Mouse (Mus musculus): ENCODE data around the gene Cbx5. TPM values are rescaled to one million over a fixed set of nuclear protein-coding genes. Genes with fewer than 3 reads are reported as not detected.
A peak's percentile ranks its signal among the peaks of the same experiment; 100 is the strongest.

Cbx5 gene
- polyA plus RNA-seq (2014; fragmentation: Nextera tagmentation; extraction: Ambion mirVana) = 214 and 221 TPM in 2 replicates

- under 1% methylated on average over 39 of the region's 39 CpGs for WGBS
- DNase-seq (ENCODE audit: low spot score) (peak; percentile 97), ATAC-seq (replicated peaks; ENCODE audit: low FRiP score) (peak; percentile 88)
- peak within 1 kb of the TSS; percentile 96 for H3K27ac ChIP-seq (ENCODE audit: low read depth, low read length)
- no peaks in the 10 kb centered on the region for H3K27me3 ChIP-seq (ENCODE audit: control insufficient read depth, insufficient read depth, low read length)
- H3K9me3 ChIP-seq (ENCODE audit: control insufficient read depth, low read length) = no peaks in the 10 kb centered on the region
- H3K4me1 ChIP-seq (replicated peaks; ENCODE audit: control insufficient read depth, insufficient read depth, low read length) = peaks cover 11% of the 10 kb centered on the region; the same call in 1 of the 2 replicates
- peaks cover 23% of the 10 kb centered on the region; the same call in 1 of the 2 replicates for H3K36me3 ChIP-seq (ENCODE audit: control insufficient read depth, insufficient read depth, low read length)
- peak within 1 kb of the TSS; percentile 78 for H3K4me3 ChIP-seq (ENCODE audit: low read depth, low read length)
- peak within 1 kb of the TSS; percentile 73 for H3K4me2 ChIP-seq (ENCODE audit: low read depth, low read length, severe bottlenecking)
- peak within 1 kb of the TSS; percentile 95 for H3K9ac ChIP-seq (ENCODE audit: low read length)
These were observed at the start of gene Cbx5 for GRCm38 (mm10) chr15:103239685-103240159. TSS of gene Cbx5 (minus strand) at chr15:103239816.

- no peak overlapping the region for H3K4me2 ChIP-seq (ENCODE audit: low read depth, low read length, severe bottlenecking)
- H3K4me1 ChIP-seq (replicated peaks; ENCODE audit: control insufficient read depth, insufficient read depth, low read length) = no peaks in the 10 kb centered on the region
- no peak overlapping the region for H3K4me3 ChIP-seq (ENCODE audit: low read depth, low read length)
- peaks cover 2% of the 10 kb centered on the region; the same call in 1 of the 2 replicates for H3K36me3 ChIP-seq (ENCODE audit: control insufficient read depth, insufficient read depth, low read length)
- H3K9ac ChIP-seq (ENCODE audit: low read length) = no peak overlapping the region; the same call in 1 of the 2 replicates
- 82% methylated on average over 1 of the region's 1 CpGs for WGBS
- ATAC-seq (replicated peaks; ENCODE audit: low FRiP score) (no peak), DNase-seq (ENCODE audit: low spot score) (no peak)
- no peak overlapping the region for H3K27ac ChIP-seq (ENCODE audit: low read depth, low read length)
- no peaks in the 10 kb centered on the region for H3K27me3 ChIP-seq (ENCODE audit: control insufficient read depth, insufficient read depth, low read length)
- no peaks in the 10 kb centered on the region for H3K9me3 ChIP-seq (ENCODE audit: control insufficient read depth, low read length)
These were observed 46.3 kb upstream of the Cbx5 start for GRCm38 (mm10) chr15:103285778-103286417.

GRCm38 (mm10) chr15:103284647-103285046 lies 45.0 kb upstream of the Cbx5 start:
- Histone ChIP-seq H3K4me3 (ENCODE audit: low read depth, low read length) (no peak overlapping the region), H3K9ac (ENCODE audit: low read length) (no peak overlapping the region), H3K36me3 (ENCODE audit: control insufficient read depth, insufficient read depth, low read length) (no peaks in the 10 kb centered on the region), H3K27me3 (ENCODE audit: control insufficient read depth, insufficient read depth, low read length) (no peaks in the 10 kb centered on the region), H3K27ac (ENCODE audit: low read depth, low read length) (no peak overlapping the region), H3K4me2 (ENCODE audit: low read depth, low read length, severe bottlenecking) (no peak overlapping the region), H3K9me3 (ENCODE audit: control insufficient read depth, low read length) (no peaks in the 10 kb centered on the region), H3K4me1 (replicated peaks; ENCODE audit: control insufficient read depth, insufficient read depth, low read length) (no peaks in the 10 kb centered on the region)
- no peak for ATAC-seq (replicated peaks; ENCODE audit: low FRiP score)
- no peak for DNase-seq (ENCODE audit: low spot score)
- 44% methylated on average over 2 of the region's 2 CpGs for WGBS

- H3K9me3 ChIP-seq (ENCODE audit: control insufficient read depth, low read length) = no peaks in the 10 kb centered on the region
These were observed 44.5 kb upstream of the Cbx5 start for GRCm38 (mm10) chr15:103284066-103284465.

GRCm38 (mm10) chr15:103281465-103282205 lies 42.0 kb upstream of the Cbx5 start:
- Histone ChIP-seq H3K4me2 (ENCODE audit: low read depth, low read length, severe bottlenecking) (no peak overlapping the region), H3K27ac (ENCODE audit: low read depth, low read length) (no peak overlapping the region), H3K4me3 (ENCODE audit: low read depth, low read length) (no peak overlapping the region), H3K4me1 (replicated peaks; ENCODE audit: control insufficient read depth, insufficient read depth, low read length) (no peaks in the 10 kb centered on the region), H3K9me3 (ENCODE audit: control insufficient read depth, low read length) (no peaks in the 10 kb centered on the region), H3K27me3 (ENCODE audit: control insufficient read depth, insufficient read depth, low read length) (no peaks in the 10 kb centered on the region), H3K36me3 (ENCODE audit: control insufficient read depth, insufficient read depth, low read length) (no peaks in the 10 kb centered on the region), H3K9ac (ENCODE audit: low read length) (no peak overlapping the region)
- no peak for DNase-seq (ENCODE audit: low spot score)
- 95% methylated on average over 3 of the region's 3 CpGs for WGBS
- no peak for ATAC-seq (replicated peaks; ENCODE audit: low FRiP score)

More at GRCm38 (mm10) chr15:103284066-103284465, 44.5 kb upstream of the Cbx5 start:
- 55% methylated on average over 3 of the region's 3 CpGs for WGBS
- H3K27me3 ChIP-seq (ENCODE audit: control insufficient read depth, insufficient read depth, low read length) = no peaks in the 10 kb centered on the region
- peak; percentile 74 for DNase-seq (ENCODE audit: low spot score)
- no peak overlapping the region for H3K4me3 ChIP-seq (ENCODE audit: low read depth, low read length)
- 0 out of 2 replicates have a peak, but pooled peaks have one; percentile 30 for ATAC-seq (replicated peaks; ENCODE audit: low FRiP score)
- no peaks in the 10 kb centered on the region for H3K36me3 ChIP-seq (ENCODE audit: control insufficient read depth, insufficient read depth, low read length)
- H3K27ac ChIP-seq (ENCODE audit: low read depth, low read length) = no peak overlapping the region
- no peak overlapping the region for H3K9ac ChIP-seq (ENCODE audit: low read length)
- no peak overlapping the region for H3K4me2 ChIP-seq (ENCODE audit: low read depth, low read length, severe bottlenecking)
- no peaks in the 10 kb centered on the region for H3K4me1 ChIP-seq (replicated peaks; ENCODE audit: control insufficient read depth, insufficient read depth, low read length)

GRCm38 (mm10) chr15:103280817-103281464 lies 41.3 kb upstream of the Cbx5 start:
- Histone ChIP-seq H3K9ac (ENCODE audit: low read length) (no peak overlapping the region), H3K9me3 (ENCODE audit: control insufficient read depth, low read length) (no peaks in the 10 kb centered on the region), H3K4me2 (ENCODE audit: low read depth, low read length, severe bottlenecking) (no peak overlapping the region), H3K27ac (ENCODE audit: low read depth, low read length) (no peak overlapping the region), H3K4me3 (ENCODE audit: low read depth, low read length) (no peak overlapping the region), H3K36me3 (ENCODE audit: control insufficient read depth, insufficient read depth, low read length) (no peaks in the 10 kb centered on the region), H3K4me1 (replicated peaks; ENCODE audit: control insufficient read depth, insufficient read depth, low read length) (no peaks in the 10 kb centered on the region), H3K27me3 (ENCODE audit: control insufficient read depth, insufficient read depth, low read length) (no peaks in the 10 kb centered on the region)
- DNase-seq (ENCODE audit: low spot score) (peak; percentile 68), ATAC-seq (replicated peaks; ENCODE audit: low FRiP score) (no peak)
- 79% methylated on average over 3 of the region's 3 CpGs for WGBS

GRCm38 (mm10) chr15:103279750-103280149 lies 40.1 kb upstream of the Cbx5 start:
- no peak overlapping the region for H3K27ac ChIP-seq (ENCODE audit: low read depth, low read length)
- H3K27me3 ChIP-seq (ENCODE audit: control insufficient read depth, insufficient read depth, low read length) = no peaks in the 10 kb centered on the region
- H3K9me3 ChIP-seq (ENCODE audit: control insufficient read depth, low read length) = no peaks in the 10 kb centered on the region
- no peak overlapping the region for H3K4me3 ChIP-seq (ENCODE audit: low read depth, low read length)
- H3K4me2 ChIP-seq (ENCODE audit: low read depth, low read length, severe bottlenecking) = no peak overlapping the region
- H3K9ac ChIP-seq (ENCODE audit: low read length) = no peak overlapping the region
- 65% methylated on average over 3 of the region's 3 CpGs for WGBS
- ATAC-seq (replicated peaks; ENCODE audit: low FRiP score) = no peak
- H3K4me1 ChIP-seq (replicated peaks; ENCODE audit: control insufficient read depth, insufficient read depth, low read length) = no peaks in the 10 kb centered on the region
- H3K36me3 ChIP-seq (ENCODE audit: control insufficient read depth, insufficient read depth, low read length) = no peaks in the 10 kb centered on the region
- DNase-seq (ENCODE audit: low spot score) = peak; percentile 72

- no peak overlapping the region for H3K27ac ChIP-seq (ENCODE audit: low read depth, low read length)
- 0 out of 2 replicates have a peak, but pooled peaks cover 5% of the 10 kb centered on the region for H3K4me1 ChIP-seq (replicated peaks; ENCODE audit: control insufficient read depth, insufficient read depth, low read length)
- H3K4me2 ChIP-seq (ENCODE audit: low read depth, low read length, severe bottlenecking) = no peak overlapping the region
- H3K9me3 ChIP-seq (ENCODE audit: control insufficient read depth, low read length) = no peaks in the 10 kb centered on the region
- no peaks in the 10 kb centered on the region for H3K27me3 ChIP-seq (ENCODE audit: control insufficient read depth, insufficient read depth, low read length)
- H3K4me3 ChIP-seq (ENCODE audit: low read depth, low read length) = no peak overlapping the region
- no peak overlapping the region for H3K9ac ChIP-seq (ENCODE audit: low read length)
- H3K36me3 ChIP-seq (ENCODE audit: control insufficient read depth, insufficient read depth, low read length) = no peaks in the 10 kb centered on the region
- 75% methylated on average over 7 of the region's 7 CpGs for WGBS
- ATAC-seq (replicated peaks; ENCODE audit: low FRiP score) (no peak), DNase-seq (ENCODE audit: low spot score) (no peak)
These were observed 38.3 kb upstream of the Cbx5 start for GRCm38 (mm10) chr15:103277949-103278348.
